Mouse (Mus musculus) right cerebral cortex, postnatal 10 days (tissue): Measurements from ENCODE around the gene Gas2.

ENCODE experiments used
- DNase-seq, 2 experiments: peaks; one replicate each; pipeline ENCODE4 v3.0.0; 2021; ENCODE audit warnings: low spot score in 2 of 2

The Gas2 gene

DNA sequence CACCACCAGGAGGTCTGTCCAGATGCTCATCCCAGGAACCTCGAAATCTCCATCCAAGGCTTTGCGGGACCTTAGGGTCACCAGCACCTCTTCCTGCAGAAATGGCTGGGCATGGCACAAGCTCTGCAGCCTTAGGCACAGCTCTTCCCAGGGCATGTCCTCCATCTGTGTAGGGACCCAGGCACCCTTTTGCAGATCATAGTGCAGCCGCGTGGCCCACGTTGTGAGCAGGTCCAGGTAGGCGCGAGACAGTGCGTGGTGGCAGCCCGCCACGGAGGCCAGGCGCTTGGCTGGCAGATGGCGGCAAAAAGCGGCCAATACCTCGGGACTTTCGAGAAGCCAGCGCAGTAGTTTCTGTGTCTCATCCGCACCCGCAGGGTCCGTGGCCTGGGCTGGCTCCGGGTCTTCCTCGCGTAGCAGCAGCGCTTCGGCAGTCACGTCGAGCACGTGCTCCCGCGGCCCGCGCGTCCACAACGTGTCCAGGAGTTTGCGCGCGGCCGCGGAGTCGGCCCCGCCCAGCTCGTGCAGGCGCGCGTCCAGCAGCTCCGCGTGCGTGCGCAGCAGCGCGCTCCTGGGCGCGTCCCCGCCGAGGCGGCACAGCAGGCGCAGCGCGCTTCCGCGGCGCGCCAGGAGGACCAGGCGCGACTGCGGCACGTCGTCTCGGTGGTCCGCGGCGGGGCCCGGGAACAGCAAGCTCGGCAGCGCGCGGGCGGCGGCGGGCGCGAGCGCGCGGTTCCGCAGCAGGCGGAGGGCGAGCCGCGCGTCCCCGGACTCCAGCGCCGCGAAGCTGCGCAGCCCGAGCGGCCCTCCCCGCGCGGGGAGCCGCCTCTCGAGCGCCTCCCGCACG is at the start of gene Gas2:
Gene Gas2, plus strand, starts transcription at position 766 of the 847 bp plus-strand sequence.
- peak; percentile 93 for DNase-seq

DNA sequence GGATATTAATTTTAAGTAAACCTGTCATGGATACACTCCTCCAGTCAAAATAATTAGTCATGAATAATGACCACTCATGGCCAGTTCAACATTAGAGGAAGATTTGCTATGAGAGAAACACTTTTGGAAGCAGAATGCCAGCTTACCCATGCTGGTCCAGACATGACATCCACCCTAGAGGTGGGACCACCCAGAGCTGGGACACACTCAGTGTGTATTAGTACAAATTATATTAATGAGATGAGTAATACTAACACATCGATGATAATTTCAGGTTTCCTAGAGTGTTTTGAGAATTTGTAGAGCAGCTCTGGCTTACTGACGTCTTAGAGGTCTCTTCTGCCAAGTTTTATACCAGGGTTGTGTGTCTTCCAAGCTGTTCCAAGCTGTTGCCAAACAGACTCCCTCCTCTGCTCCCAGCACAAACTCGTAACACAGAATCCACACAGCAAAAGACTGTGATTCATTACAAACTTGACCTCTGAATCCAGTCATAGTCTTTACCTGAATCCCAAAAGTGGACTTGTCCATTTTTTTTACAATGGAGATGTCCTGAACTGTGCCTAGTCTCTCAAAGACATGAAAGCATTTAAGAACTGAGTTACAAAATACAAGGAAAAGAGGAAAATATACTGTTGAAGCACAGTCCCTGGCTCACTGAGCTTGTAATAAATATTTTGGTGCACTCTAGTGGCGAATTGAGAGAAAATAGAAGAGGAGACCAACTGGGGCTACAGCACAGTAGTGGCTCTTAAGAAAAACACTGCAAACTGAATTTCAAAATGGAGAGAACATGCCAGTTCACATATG is 46.1 kb upstream of the Gas2 start:
- no peak for DNase-seq

DNA sequence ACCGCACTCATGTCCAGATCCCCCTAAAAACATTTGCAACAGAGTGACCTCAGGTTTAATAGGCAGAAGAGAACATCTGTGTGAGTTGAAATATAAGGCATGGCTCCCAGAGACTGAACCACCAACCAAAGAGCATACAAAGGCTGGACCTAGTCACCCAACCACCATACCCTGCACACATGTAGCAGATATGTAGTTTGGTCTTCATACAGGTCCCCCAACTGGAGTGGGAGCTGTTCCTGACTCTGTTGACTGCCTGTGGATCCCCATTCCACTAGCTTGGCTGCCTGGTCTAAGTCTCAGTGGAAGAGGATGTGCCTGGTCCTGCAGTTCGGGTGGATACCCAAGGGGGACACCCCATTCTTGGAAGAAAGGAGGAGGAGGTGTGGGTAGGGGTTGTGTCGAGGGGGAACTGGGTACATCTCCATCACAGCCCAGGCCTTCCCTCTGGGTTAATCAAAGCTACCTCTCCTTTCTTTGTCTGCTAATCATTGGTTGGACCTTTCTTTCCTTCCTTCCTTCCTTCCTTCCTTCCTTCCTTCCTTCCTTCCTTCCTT is 45.5 kb upstream of the Gas2 start:
- DNase-seq = no peak

DNA sequence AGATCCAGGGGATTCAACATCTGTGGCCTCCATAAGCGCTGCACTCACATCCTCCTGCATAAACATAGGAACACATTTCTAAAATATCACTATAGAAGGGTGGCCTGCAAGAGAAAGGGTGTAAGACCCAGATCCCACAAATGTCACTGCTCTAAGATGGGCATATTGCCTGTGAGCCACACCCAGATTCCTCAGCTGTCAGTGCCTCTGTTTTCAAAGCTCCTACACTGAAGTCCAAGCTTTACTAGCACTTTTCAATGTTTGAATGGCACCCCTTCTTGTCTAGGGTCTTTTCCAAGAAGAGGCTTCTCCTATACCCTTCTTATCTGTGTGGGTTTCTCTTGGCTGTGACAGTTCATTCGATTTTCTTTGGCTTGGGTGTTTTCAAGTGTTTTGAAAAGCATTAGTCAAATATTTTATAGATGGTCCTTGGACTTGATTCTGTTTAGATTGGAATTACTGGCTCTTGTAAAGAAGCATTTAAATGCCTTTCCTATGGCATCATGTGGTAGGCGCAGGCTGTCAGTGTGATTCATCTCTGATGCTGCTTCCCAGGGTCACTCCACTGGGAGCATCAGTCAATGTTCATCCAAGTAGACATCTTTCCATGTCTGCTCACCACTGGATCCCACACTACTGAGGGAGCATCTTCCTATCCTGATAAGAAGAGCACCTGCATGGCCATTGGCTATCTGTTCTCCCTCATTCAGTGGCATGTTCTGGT is 43.4 kb upstream of the Gas2 start:
- DNase-seq = no peak

DNA sequence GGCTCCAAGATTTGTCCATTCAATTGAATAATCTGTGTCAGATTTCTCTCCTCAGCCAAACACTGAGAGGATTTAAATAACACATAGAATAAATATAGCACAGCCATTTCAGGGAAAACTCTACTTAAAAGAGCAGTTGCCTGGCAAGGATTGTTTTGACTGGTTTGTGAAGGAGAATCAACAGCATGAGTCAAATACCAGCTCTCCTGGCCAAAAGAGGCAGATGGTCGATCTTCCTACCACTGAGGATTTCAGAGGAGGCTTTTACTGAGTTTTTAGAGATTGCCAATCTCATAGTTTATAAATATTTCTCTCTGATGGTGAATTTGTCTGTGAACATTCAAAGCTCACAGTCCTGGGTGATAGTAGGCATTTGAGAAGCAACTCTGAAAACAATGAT is 41.9 kb upstream of the Gas2 start:
- DNase-seq = peak; percentile 53 to 74

DNA sequence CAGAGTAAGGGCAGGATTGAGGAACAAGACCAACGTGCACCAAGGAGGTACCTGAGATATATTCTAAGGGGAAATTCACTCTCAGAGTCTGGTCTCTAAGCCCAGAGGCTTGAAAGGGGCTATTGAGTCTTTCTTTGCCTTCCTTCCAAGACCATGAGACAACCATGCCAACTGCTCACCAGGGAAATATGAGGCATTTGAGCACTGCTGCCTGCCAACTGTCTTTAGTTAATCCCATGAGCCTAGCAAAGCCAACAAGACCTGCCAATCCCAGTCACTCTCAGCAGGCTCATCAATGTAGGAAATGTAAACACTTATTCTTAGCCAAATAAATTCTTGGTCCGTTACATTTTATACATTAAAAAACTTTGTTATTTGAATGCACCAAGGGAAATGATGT is 40.3 kb upstream of the Gas2 start:
- DNase-seq = no peak

DNA sequence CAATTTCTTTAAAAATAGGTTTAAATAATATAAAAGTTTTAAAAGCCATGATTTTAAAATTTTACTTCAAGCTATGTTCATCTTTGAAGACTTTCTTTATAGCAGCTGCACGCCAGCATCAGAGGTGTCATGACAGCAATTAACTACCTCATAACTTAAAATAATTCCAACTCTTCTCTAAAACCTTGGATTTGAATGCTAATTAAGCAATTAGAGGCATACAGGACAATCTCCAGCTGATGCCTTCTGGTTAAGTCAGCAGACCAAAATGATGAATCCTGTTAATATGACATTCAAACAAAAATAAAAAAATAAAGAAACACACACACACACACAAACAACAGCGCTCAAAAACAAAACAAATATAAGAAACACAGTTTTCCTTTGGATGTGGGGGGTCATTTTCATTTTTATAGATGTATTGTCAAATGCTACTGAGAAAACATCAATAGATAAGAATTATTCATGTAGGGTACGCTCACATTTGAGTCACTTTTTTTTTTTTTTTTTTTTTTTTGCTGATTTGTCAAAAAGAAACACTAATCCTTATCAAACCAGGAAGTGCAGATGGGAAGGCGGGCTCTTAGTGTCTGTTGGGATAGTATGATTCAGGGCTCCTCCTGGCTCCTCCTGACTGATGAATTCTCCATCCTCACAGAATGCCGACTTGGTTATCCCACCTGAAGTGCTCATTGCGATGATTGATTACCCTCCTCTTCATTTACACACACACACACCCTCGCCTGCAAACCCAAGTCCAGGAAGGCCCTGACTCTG is 38.1 kb upstream of the Gas2 start:
- DNase-seq = no peak

DNA sequence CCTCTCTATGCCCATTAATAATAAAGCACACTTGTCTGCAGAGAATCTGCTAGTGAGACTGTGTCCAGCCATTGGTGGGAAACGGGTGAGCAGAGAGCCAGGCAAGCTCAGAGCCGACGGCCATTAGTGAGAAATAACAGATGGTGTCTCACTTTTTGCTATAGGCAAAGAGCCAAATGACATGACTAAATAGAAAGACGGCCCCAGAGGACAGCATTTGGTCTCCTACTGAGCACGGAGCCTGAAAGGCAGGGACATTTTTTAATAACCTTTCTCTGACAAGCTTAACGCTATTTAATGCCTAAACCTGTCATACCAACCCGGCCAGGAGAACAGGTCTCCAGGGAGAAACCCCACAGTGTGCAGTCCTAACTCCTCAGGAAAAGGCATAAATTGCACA is 29.9 kb upstream of the Gas2 start:
- DNase-seq = no peak

DNA sequence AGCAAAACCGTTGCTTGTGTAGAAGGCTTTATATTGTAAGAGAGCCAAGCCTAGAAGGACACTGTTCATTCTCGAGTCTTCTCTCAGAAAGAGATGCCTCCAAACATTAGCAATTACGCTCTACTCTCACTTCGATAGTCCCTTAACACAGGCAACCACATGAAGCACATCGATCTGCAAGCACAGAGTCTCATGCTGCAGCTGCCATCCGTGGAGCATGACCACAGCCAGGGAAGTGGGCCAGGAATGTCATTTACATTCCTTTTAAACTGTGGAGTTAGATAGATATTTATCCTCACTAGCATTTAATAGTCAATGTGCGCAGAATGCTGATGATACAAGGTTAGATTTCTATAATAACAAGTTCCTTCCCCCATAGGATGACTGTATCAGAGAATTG is 21.3 kb upstream of the Gas2 start:
- DNase-seq = no peak

DNA sequence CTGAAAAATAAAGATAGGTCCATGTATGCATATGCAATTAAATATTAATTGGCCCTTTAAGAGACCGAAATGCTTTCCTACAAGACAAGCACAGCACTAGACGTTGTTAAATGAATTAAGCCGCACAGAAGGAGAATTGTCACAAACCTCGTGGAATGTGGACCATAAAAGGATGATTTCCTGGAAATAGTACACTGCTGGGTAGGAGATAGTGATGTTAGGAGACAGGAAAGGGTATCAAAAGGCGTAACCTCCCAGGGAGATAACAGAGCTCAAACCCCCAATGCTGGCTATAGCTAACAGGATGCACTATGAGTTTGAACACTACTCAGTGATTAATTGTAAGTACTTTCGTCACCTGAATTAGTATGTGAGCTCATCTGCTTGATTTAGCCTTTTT is 10.9 kb upstream of the Gas2 start:
- no peak for DNase-seq

DNA sequence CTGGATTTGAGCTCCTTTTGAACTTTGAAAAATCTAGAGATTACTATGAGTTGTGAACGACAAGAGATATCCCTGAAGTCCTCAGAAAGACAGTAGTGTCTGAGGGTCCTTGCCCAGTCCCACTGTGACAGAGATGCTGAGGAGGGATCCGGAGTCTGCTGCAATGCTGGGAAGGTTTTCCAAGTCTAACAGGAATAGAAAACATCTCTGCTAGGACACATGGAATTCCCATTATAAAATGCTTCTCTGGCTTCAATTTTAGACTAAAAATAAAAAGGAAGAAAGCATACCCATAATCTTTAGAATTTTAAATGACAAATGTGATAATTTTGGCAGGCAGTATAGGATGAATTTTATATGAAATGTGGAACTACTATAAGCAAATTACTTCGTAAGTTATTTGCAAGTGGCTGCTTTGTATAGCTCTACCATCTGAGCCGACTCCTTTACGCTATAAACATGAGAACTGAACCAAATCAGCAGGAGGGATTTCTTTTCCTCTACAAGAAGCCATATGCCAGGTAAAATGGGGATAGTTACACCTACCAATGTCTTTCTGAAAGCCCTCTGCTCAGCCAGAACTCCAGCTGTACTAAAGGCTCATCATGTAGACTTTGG is 9.8 kb upstream of the Gas2 start:
- peak in 1 of 2 experiments; percentile 29 for DNase-seq

DNA sequence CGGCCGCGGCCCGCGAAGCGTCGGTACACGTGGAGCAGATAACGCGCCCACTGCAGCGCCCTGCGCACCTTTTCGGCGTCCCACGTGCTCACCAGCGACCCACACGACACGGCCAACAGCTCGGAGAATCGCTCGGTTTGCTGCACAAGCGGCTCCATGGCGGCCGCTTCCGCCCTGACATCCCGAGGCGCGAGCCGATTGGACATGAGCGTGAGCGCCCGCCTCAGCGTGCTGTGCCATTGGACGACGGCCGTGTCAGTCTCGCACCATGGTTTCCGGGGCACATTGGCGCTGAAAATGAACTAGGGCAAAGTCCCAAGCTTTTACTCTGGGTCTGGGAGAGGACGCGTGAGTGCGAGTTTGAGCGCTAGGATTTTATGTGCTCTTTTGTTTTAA is 280 bp downstream of the Gas2 start, which contains the start of gene Fancf:
Gene Fancf, minus strand, starts transcription at position 171 of the 396 bp plus-strand sequence.
- DNase-seq = peak; percentile 98 to 99

DNA sequence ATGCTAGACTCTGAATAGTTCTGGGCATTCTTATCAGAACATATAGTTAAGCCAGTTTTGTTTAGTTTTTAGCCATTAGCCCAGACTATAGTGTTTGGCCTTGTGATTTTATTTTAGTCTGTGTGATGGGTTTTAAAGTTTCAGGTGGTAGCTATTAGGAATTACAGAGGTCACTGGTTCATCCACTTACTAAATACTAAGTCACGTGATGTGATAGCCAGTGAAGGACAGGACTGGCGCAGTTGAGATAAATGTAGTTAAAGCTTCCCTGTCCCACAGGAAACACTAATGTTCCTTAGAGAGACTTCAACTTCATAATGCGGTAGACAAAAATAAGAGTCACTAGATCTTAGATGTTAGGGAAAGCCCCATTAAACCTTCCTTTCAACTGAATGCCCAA is 1.0 kb downstream of the Gas2 start:
- DNase-seq = no peak

DNA sequence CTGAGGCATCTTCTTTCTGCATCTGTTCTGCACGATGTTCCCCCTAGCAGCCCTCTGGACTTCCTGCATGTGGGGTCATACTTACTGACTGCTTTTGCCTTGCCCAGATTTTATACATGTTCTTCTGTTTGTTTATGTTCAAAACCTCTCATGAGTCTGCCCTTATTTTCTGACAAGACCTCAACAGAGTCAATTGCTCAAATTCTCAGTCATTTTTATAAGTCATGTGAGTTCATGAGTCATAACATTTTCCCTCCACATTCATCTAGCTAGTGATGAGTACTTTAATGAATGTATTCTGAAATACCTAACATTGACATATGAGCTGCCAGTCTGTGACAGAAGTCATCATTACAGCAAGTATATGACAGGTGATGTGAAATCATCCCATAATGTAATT is 3.5 kb downstream of the Gas2 start:
- no peak for DNase-seq

DNA sequence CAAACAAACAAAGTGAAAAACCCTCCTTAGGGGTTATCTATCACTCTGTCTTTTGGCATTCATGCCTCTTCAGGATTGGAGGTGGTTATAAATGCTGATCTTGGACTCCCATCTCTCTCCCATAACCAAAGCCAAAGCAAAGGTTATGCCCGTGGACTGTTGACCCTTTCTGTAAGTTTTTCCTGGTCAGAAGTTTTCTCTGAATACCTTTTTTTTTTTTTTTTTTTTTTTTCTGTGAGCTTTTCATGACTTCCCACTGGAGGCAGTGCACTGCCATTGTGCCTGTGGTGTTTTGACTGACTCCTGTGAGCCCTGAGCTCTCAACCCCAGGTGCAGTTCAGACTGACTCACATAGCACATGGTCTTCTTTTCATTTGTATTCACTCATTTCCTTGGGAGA is 6.2 kb downstream of the Gas2 start:
- no peak for DNase-seq

DNA sequence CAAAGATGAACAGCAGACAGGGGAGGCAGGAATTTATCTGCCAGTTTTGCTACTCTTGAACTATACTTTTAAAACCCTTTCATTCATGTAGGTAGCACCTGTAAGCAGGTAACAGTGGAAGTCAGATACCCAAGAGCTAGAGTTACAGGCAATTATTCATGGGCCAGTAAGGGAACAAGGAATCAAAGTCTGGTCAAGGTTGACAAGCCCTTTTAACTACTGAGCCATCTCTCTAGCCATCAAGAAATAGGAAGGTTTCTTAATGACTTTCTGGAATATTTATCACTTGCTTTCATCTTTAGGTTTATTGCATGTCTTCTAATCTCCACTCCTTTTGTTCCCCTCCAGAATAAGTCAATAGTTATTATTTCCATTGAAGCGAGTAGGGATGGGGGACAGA is 10.2 kb downstream of the Gas2 start:
- no peak for DNase-seq

DNA sequence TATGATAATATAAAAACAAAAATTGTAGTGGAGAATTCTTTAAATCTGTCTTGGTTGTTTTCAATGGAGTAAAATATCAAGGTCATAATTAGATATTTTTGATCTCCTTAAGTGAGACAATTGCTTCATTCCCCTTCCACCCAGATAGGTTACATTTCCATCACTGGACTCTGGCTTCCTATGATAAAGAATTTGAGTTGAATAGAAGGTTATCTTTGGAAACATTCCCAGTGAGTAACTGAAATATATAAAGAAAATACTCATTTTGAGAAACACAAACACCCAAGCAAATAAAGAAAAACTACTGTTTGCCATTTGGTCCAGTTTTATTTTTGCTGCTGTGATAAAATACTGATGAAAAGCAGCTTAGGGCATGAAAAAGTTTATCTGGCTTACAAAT is 10.8 kb downstream of the Gas2 start:
- DNase-seq = no peak

DNA sequence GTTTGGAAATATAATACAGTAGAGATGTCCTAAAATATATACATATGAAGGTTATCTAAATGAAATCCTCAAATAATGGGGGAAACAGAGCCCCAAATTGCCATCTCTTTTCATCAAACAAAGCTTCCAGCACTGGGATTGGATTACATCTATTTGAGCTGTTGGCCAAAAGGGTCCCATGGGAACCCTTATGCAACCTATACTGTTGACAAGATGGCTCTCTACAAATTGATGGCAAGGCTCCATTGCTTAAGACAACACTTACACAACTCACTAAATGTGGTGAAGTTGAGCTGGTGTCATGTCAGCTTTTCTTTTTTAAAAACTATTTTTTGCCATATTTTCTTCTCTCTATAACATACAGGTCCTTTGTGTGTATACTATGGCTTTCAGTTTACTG is 14.5 kb downstream of the Gas2 start:
- no peak for DNase-seq

DNA sequence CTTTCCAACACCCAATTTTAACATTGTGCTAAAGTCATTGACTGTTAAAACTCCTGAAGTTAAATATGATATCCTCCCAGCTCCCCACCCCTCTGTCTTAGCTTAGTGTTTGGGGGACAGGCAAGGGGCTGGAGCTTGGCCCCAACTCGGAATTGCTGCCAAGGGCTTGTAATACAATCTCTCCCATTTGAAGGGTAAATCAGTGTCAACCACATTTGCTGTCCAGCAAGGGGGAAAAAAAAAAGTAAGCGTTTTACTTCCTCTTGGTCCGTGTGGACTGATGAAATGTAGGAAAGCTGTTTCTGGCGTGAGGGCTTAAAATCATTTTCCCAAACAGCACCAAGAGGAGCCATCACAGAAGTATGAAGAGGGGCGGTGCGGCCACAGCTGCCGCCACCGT is 16.9 kb downstream of the Gas2 start:
- DNase-seq = no peak

DNA sequence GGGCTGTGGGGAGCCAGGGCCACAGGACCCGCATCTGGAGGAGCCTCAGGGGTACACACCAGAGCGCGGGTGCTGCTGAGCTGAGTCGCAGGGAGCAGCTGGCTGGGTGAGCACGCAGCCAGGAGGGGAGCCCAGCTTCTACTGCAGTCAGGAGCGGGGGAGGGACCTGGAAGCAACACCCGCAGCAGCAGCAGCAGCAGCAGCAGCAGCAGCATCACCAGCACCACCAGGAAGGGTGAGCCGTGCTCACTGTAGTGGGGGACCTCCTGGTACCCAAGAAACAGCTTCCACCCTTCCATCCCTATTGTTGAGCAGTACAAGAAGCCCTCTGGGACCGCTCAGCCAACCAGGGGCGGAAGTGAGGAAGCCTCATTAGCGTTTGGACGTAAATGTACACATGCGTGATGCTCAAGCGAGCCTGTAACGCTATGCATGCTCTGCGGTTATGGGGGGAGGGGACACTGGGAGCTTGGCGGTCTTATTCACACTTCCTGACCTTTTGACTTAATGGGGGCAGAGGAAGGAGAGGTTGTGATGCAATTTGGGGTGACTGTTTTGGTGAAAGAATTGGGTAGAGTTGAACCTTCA is 17.4 kb downstream of the Gas2 start:
- DNase-seq = peak; percentile 70 to 75
